Mouse (Mus musculus): Measurements from ENCODE around the gene Ptn. TPM values are rescaled to one million over a fixed set of nuclear protein-coding genes. Genes with fewer than 3 reads are reported as not detected.
A peak's percentile ranks its signal among the peaks of the same experiment; 100 is the strongest.

Ptn gene
- polyA plus RNA-seq, 1 experiment from 2014 or later = 350 TPM

GRCm38 (mm10) chr6:36810448-36810847 is 428 bp upstream of the Ptn start:
- Histone ChIP-seq H3K9me3 (no peaks in the 10 kb centered on the region), H3K9ac (no peak overlapping the region), H3K27ac (0 out of 2 replicates have a peak overlapping the region, but pooled peaks have one; percentile 64), H3K36me3 (no peaks in the 10 kb centered on the region), H3K4me2 (replicated peaks) (peak overlapping the region; percentile 71), H3K27me3 (replicated peaks) (no peaks in the 10 kb centered on the region), H3K4me1 (replicated peaks) (0 out of 2 replicates have a peak, but pooled peaks cover 4% of the 10 kb centered on the region), H3K4me3 (replicated peaks) (peak overlapping the region; percentile 50)
- no peak for ATAC-seq
- 26% methylated on average over 5 of the region's 5 CpGs for WGBS

- Histone ChIP-seq H3K9me3 (no peaks in the 10 kb centered on the region), H3K9ac (peak overlapping the region; percentile 50), H3K4me3 (replicated peaks) (peak overlapping the region; percentile 50), H3K27ac (peak overlapping the region; percentile 64), H3K27me3 (replicated peaks) (no peaks in the 10 kb centered on the region), H3K4me1 (replicated peaks) (0 out of 2 replicates have a peak, but pooled peaks cover 4% of the 10 kb centered on the region), H3K4me2 (replicated peaks) (peak overlapping the region; percentile 71), H3K36me3 (no peaks in the 10 kb centered on the region)
- peak; percentile 58 for ATAC-seq
- 18% methylated on average over 7 of the region's 7 CpGs for WGBS
These were observed 701 bp downstream of the Ptn start for GRCm38 (mm10) chr6:36809311-36809726.

- WGBS = 49% methylated on average over 7 of the region's 7 CpGs
- Histone ChIP-seq H3K27ac (0 out of 2 replicates have a peak overlapping the region, but pooled peaks have one; percentile 22), H3K4me1 (replicated peaks) (0 out of 2 replicates have a peak, but pooled peaks cover 4% of the 10 kb centered on the region), H3K27me3 (replicated peaks) (no peaks in the 10 kb centered on the region), H3K4me2 (replicated peaks) (peak overlapping the region; percentile 71), H3K9ac (peak overlapping the region; percentile 50; the same call in 1 of the 2 replicates), H3K4me3 (replicated peaks) (peak overlapping the region; percentile 50), H3K36me3 (no peaks in the 10 kb centered on the region), H3K9me3 (no peaks in the 10 kb centered on the region)
- ATAC-seq = no peak
These were observed 1.5 kb downstream of the Ptn start for GRCm38 (mm10) chr6:36808306-36809058.

- no peaks in the 10 kb centered on the region for H3K9me3 ChIP-seq
- no peak overlapping the region for H3K9ac ChIP-seq
- H3K27me3 ChIP-seq (replicated peaks) = no peaks in the 10 kb centered on the region
- 0 out of 2 replicates have a peak, but pooled peaks cover 4% of the 10 kb centered on the region for H3K4me1 ChIP-seq (replicated peaks)
- WGBS = 82% methylated on average over 6 of the region's 6 CpGs
- H3K36me3 ChIP-seq = no peaks in the 10 kb centered on the region
- no peak overlapping the region for H3K4me3 ChIP-seq (replicated peaks)
- H3K27ac ChIP-seq = no peak overlapping the region
- no peak for ATAC-seq
- 0 out of 2 replicates have a peak overlapping the region, but pooled peaks have one; percentile 3 for H3K4me2 ChIP-seq (replicated peaks)
These were observed 3.1 kb downstream of the Ptn start for GRCm38 (mm10) chr6:36806906-36807305.

GRCm38 (mm10) chr6:36800309-36800946 is 9.6 kb downstream of the Ptn start:
- no peak for ATAC-seq
- Histone ChIP-seq H3K4me3 (replicated peaks) (no peak overlapping the region), H3K9me3 (no peaks in the 10 kb centered on the region), H3K4me1 (replicated peaks) (no peaks in the 10 kb centered on the region), H3K27me3 (replicated peaks) (no peaks in the 10 kb centered on the region), H3K9ac (no peak overlapping the region), H3K36me3 (no peaks in the 10 kb centered on the region), H3K4me2 (replicated peaks) (no peak overlapping the region), H3K27ac (no peak overlapping the region)
- 72% methylated on average over 5 of the region's 5 CpGs for WGBS

- no peak overlapping the region for H3K27ac ChIP-seq
- no peak overlapping the region for H3K9ac ChIP-seq
- H3K36me3 ChIP-seq = no peaks in the 10 kb centered on the region
- no peak overlapping the region for H3K4me2 ChIP-seq (replicated peaks)
- no peaks in the 10 kb centered on the region for H3K27me3 ChIP-seq (replicated peaks)
- WGBS = 60% methylated on average over 3 of the region's 3 CpGs
- no peak overlapping the region for H3K4me3 ChIP-seq (replicated peaks)
- no peaks in the 10 kb centered on the region for H3K9me3 ChIP-seq
- 0 out of 2 replicates have a peak, but pooled peaks cover 2% of the 10 kb centered on the region for H3K4me1 ChIP-seq (replicated peaks)
- ATAC-seq = no peak; the same call in 1 of the 2 replicates
These were observed 12.9 kb downstream of the Ptn start for GRCm38 (mm10) chr6:36797066-36797655.

GRCm38 (mm10) chr6:36794535-36794934 is 15.5 kb downstream of the Ptn start:
- Histone ChIP-seq H3K4me3 (replicated peaks) (no peak overlapping the region), H3K36me3 (no peaks in the 10 kb centered on the region), H3K9me3 (no peaks in the 10 kb centered on the region), H3K4me1 (replicated peaks) (0 out of 2 replicates have a peak, but pooled peaks cover 2% of the 10 kb centered on the region), H3K4me2 (replicated peaks) (no peak overlapping the region), H3K27me3 (replicated peaks) (no peaks in the 10 kb centered on the region), H3K9ac (no peak overlapping the region), H3K27ac (no peak overlapping the region)
- no peak for ATAC-seq
- 83% methylated on average over 4 of the region's 4 CpGs for WGBS

GRCm38 (mm10) chr6:36793775-36794174 is 16.2 kb downstream of the Ptn start:
- no peak overlapping the region for H3K27ac ChIP-seq
- no peaks in the 10 kb centered on the region for H3K9me3 ChIP-seq
- no peak overlapping the region for H3K4me2 ChIP-seq (replicated peaks)
- 64% methylated on average over 5 of the region's 5 CpGs for WGBS
- no peak overlapping the region for H3K4me3 ChIP-seq (replicated peaks)
- peaks cover 4% of the 10 kb centered on the region; the same call in 1 of the 2 replicates for H3K4me1 ChIP-seq (replicated peaks)
- no peak overlapping the region for H3K9ac ChIP-seq
- H3K27me3 ChIP-seq (replicated peaks) = no peaks in the 10 kb centered on the region
- ATAC-seq = no peak
- no peaks in the 10 kb centered on the region for H3K36me3 ChIP-seq

- Histone ChIP-seq H3K36me3 (no peaks in the 10 kb centered on the region), H3K4me2 (replicated peaks) (no peak overlapping the region), H3K4me3 (replicated peaks) (no peak overlapping the region), H3K4me1 (replicated peaks) (peaks cover 13% of the 10 kb centered on the region; the same call in 1 of the 2 replicates), H3K9me3 (no peaks in the 10 kb centered on the region), H3K9ac (no peak overlapping the region), H3K27me3 (replicated peaks) (no peaks in the 10 kb centered on the region), H3K27ac (no peak overlapping the region)
- WGBS = 45% methylated on average over 4 of the region's 4 CpGs
- ATAC-seq = no peak
These were observed 20.8 kb downstream of the Ptn start for GRCm38 (mm10) chr6:36789261-36789660.

- Histone ChIP-seq H3K4me3 (replicated peaks) (no peak overlapping the region), H3K36me3 (no peaks in the 10 kb centered on the region), H3K4me2 (replicated peaks) (no peak overlapping the region), H3K27me3 (replicated peaks) (no peaks in the 10 kb centered on the region), H3K27ac (no peak overlapping the region), H3K9me3 (no peaks in the 10 kb centered on the region), H3K4me1 (replicated peaks) (peaks cover 15% of the 10 kb centered on the region; the same call in 1 of the 2 replicates), H3K9ac (no peak overlapping the region)
- WGBS = 44% methylated on average over 12 of the region's 12 CpGs
- ATAC-seq = no peak
These were observed 21.3 kb downstream of the Ptn start for GRCm38 (mm10) chr6:36788576-36789191.

- H3K27me3 ChIP-seq (replicated peaks) = no peaks in the 10 kb centered on the region
- WGBS = 29% methylated on average over 3 of the region's 3 CpGs
- H3K9me3 ChIP-seq = no peaks in the 10 kb centered on the region
- H3K36me3 ChIP-seq = no peaks in the 10 kb centered on the region
- no peak overlapping the region for H3K9ac ChIP-seq
- H3K4me3 ChIP-seq (replicated peaks) = no peak overlapping the region
- peak; percentile 88 for ATAC-seq
- H3K4me1 ChIP-seq (replicated peaks) = peaks cover 16% of the 10 kb centered on the region; the same call in 1 of the 2 replicates
- H3K4me2 ChIP-seq (replicated peaks) = no peak overlapping the region
- H3K27ac ChIP-seq = 0 out of 2 replicates have a peak overlapping the region, but pooled peaks have one; percentile 13
These were observed 25.3 kb downstream of the Ptn start for GRCm38 (mm10) chr6:36784682-36785208.

All from intestine, embryonic 15.5 days (tissue).